Mouse (Mus musculus) liver, postnatal 0 days (tissue): ENCODE measurements at regions not wholly inside any gene's neighbourhood (a gene's known extent, or its start where the extent isn't known, plus 50 kb on each side); places are given as distances from the start of the nearest gene placed in this dataset.

ENCODE experiments used
- ATAC-seq: fragments of 200-750 bp; cut with Nextera tagmentation; 2 replicates; pipeline ENCODE4 v1.8.0; 2017; ENCODE audit warnings: mild to moderate bottlenecking, moderate library complexity
- DNase-seq: peaks from one replicate; pipeline ENCODE4 v3.0.0-alpha.2; 2016
- H3K27ac ChIP-seq: fragments of 300-500 bp; sonication (generic); 2 replicates; pipeline ENCODE4 v1.5.1; 2014; ENCODE audit warnings: antibody characterized with exemption, moderate library complexity, mild to moderate bottlenecking, low read depth
- H3K27me3 ChIP-seq: fragments of 300-500 bp; sonication (generic); 2 replicates; pipeline ENCODE4 v1.6.1; 2014; ENCODE audit warnings: low read length, control low read depth, mixed read lengths; ENCODE audit not compliant: insufficient read depth
- H3K36me3 ChIP-seq: fragments of 300-500 bp; sonication (generic); replicated peaks from 2 replicates; pipeline ENCODE4 v1.6.1; 2014; ENCODE audit warnings: mild to moderate bottlenecking, control low read depth, low read length, moderate library complexity, mixed read lengths; ENCODE audit not compliant: insufficient read depth
- H3K4me1 ChIP-seq: fragments of 300-500 bp; sonication (generic); 2 replicates; pipeline ENCODE4 v1.6.1; 2014; ENCODE audit warnings: antibody characterized with exemption, mild to moderate bottlenecking, control low read depth; ENCODE audit not compliant: insufficient read depth
- H3K4me2 ChIP-seq: fragments of 300-500 bp; sonication (generic); 2 replicates; pipeline ENCODE4 v1.6.1; 2014; ENCODE audit warnings: low read depth, mild to moderate bottlenecking, low read length, moderate library complexity, mixed read lengths
- H3K4me3 ChIP-seq: fragments of 300-500 bp; sonication (generic); 2 replicates; pipeline ENCODE4 v1.5.1; 2014; ENCODE audit warnings: low read depth, low read length
- H3K9ac ChIP-seq: fragments of 300-500 bp; sonication (generic); replicated peaks from 2 replicates; pipeline ENCODE4 v1.6.1; 2014; ENCODE audit warnings: mild to moderate bottlenecking, moderate library complexity
- H3K9me3 ChIP-seq: fragments of 300-500 bp; sonication (generic); 2 replicates; pipeline ENCODE4 v1.6.1; 2016; ENCODE audit warnings: mild to moderate bottlenecking, control low read depth, low read length, mixed read lengths
- CTCF ChIP-seq: sonication (generic); IDR thresholded peaks from 2 replicates; pipeline ENCODE4 v1.5.1; 2016; ENCODE audit warnings: antibody characterized with exemption, low read depth
- EP300 ChIP-seq: IDR thresholded peaks from 2 replicates; pipeline ENCODE4 v1.6.1; 2016; ENCODE audit warnings: antibody characterized with exemption, low read depth, mild to moderate bottlenecking
- WGBS: fragments of 180-500 bp; shearing (Covaris S2); extraction: QIAGEN DNeasy Blood & Tissue Kit; methylation state at CpG from one replicate; pipeline ENCODE4 v1.1.7; 2014; ENCODE audit not compliant: insufficient replicate concordance; 5-methylcytosine and 5-hydroxymethylcytosine counted together

DNA sequence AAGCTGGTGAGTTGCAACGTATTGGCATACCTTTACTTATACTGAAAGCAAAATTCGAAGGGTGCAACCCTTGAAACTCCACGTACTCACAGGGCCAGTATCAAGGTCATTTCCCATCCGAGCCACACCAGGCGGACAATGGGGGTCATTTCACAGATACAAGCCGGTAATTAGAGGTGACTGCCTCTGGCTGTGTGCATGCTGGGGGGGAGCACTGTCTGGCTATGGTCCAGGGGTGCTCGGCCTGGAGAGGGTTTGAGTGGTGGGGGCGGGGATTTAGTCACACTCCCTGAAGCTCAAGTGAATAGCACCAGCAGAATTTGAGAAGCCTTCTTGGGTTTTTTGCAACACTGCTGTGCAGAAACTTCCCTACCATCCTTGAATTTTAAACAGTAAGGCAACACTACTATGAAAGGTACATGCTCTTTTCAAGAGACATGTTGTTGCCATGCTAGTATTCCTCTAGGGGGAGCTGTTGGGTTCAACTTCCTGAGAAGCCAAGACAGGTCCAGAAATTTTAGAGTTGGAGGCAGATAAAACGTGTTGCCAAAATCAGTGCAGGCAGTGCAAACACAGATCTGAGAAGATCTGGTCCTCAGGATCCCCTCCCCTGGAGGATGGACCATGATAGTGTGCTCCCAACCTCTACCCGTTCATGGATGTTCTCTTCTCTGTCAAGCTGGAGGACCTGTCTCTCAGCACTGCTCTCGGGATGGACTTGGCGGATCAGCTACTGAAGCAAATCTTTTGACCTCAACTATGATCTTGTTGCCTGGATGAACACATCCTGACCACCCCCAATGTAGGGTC, 204.7 kb downstream of the 1700129C05Rik start:
- no peak for ATAC-seq
- no peak overlapping the region for H3K4me2 ChIP-seq
- no peaks in the 10 kb centered on the region for H3K36me3 ChIP-seq
- WGBS = 70% methylated on average over 12 of the region's 12 CpGs
- no peak for TF ChIP-seq EP300
- peak; percentile 33; the same call in 1 of the 2 replicates for TF ChIP-seq CTCF
- H3K9ac ChIP-seq = no peak overlapping the region
- H3K9me3 ChIP-seq = no peaks in the 10 kb centered on the region
- H3K4me3 ChIP-seq = no peak overlapping the region
- no peak overlapping the region for H3K27ac ChIP-seq
- DNase-seq = no peak
- H3K27me3 ChIP-seq = no peaks in the 10 kb centered on the region
- H3K4me1 ChIP-seq = no peaks in the 10 kb centered on the region

DNA sequence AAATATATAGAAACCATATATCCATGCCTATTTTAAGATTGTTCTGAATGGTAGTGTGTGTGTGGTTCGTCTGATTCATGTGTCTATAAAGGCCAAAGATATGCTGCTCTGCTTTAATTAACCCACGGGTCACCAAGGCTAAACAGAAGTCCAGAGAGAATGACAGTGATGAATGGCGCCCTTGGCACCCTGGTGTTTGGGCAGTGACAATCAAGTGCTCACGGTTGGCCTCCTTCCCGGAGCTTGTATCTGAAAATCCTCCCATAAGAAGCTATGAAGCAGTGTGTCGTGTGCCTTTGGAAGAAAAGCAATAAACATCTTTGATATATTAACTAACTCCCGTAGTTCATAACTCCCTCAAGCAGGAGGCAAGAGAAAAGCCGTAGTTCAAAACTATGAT, 205.4 kb downstream of the 1700129C05Rik start:
- ATAC-seq (no peak), DNase-seq (no peak)
- no peak overlapping the region for H3K4me2 ChIP-seq
- H3K9me3 ChIP-seq = no peaks in the 10 kb centered on the region
- H3K27me3 ChIP-seq = no peaks in the 10 kb centered on the region
- TF ChIP-seq EP300 = no peak
- no peak for TF ChIP-seq CTCF
- no peaks in the 10 kb centered on the region for H3K36me3 ChIP-seq
- no peak overlapping the region for H3K27ac ChIP-seq
- H3K4me1 ChIP-seq = no peaks in the 10 kb centered on the region
- WGBS = 64% methylated on average over 8 of the region's 8 CpGs
- no peak overlapping the region for H3K4me3 ChIP-seq
- H3K9ac ChIP-seq = no peak overlapping the region

DNA sequence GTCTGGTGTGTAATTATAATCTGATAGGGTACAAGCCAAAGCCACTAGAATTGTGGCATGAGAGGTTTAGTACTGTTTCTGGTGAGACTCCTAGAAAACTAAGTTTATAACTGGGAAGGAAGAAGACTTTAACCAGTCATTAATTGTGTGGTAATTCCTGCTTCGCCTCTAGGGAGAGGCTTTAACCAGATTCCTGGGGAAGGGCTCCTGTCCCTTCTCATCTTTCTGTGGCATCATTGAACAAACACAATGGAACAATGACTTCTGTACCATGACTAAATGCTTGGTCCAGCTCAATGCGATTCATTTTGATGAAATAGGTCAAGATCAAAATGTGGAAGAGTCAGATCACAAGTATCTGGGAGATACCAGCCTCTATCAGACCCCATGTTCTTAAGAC, 206.6 kb downstream of the 1700129C05Rik start:
- Histone ChIP-seq H3K9ac (no peak overlapping the region), H3K4me2 (no peak overlapping the region), H3K36me3 (no peaks in the 10 kb centered on the region), H3K27ac (no peak overlapping the region), H3K9me3 (no peaks in the 10 kb centered on the region), H3K4me1 (no peaks in the 10 kb centered on the region), H3K4me3 (no peak overlapping the region), H3K27me3 (no peaks in the 10 kb centered on the region)
- ATAC-seq (no peak), DNase-seq (no peak)
- WGBS = 63% methylated on average over 2 of the region's 2 CpGs
- no peak for TF ChIP-seq EP300
- no peak for TF ChIP-seq CTCF

DNA sequence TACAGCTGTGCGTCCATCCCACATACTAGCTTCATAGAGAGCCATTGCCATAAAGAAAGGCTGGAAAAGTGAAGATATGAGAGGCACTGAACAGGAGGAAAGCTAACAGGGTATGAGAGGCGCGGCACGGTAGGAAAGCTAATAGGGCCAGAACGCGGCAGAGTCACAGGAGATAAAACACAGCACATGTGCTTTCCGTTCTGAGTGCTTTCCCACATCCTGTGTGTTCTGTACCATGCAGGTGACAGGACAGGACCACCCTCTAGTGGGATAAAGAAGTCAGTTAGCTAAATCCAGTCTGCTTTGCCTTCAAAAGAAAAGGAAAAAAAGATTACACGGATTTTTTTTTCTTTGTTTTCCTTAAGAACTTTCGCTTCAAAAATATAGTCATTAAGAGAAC, 224.8 kb downstream of the 1700129C05Rik start:
- no peaks in the 10 kb centered on the region for H3K4me1 ChIP-seq
- H3K27me3 ChIP-seq = no peaks in the 10 kb centered on the region
- H3K4me3 ChIP-seq = no peak overlapping the region
- no peak overlapping the region for H3K9ac ChIP-seq
- ATAC-seq (no peak), DNase-seq (no peak)
- TF ChIP-seq EP300 (no peak), CTCF (no peak)
- H3K36me3 ChIP-seq = no peaks in the 10 kb centered on the region
- H3K4me2 ChIP-seq = no peak overlapping the region
- no peak overlapping the region for H3K27ac ChIP-seq
- 47% methylated on average over 9 of the region's 9 CpGs for WGBS
- H3K9me3 ChIP-seq = no peaks in the 10 kb centered on the region

DNA sequence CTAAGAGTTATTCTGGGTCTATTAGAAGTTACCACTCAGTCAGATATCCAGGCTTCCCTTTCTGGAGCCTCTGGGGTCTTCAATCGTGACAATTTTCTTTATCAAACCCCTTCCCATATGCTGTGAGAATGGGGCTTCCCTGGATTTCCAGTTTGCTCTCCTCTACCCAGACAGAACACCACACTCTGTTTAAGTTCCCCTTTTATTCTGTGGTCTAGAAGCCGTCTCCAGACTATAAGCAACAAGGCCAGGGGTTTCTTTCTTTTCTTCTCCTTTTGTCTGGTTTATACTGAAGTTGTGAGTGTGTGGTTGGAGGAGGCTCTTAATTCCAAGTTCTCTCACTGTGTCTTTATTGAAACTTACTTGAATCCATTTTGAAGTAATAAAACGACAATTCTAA, 225.5 kb downstream of the 1700129C05Rik start:
- Histone ChIP-seq H3K36me3 (no peaks in the 10 kb centered on the region), H3K27me3 (no peaks in the 10 kb centered on the region), H3K4me1 (no peaks in the 10 kb centered on the region), H3K9ac (no peak overlapping the region), H3K4me3 (no peak overlapping the region), H3K9me3 (no peaks in the 10 kb centered on the region), H3K27ac (no peak overlapping the region), H3K4me2 (no peak overlapping the region)
- DNase-seq = no peak
- no peak for TF ChIP-seq EP300
- TF ChIP-seq CTCF = no peak
- 43% methylated on average over 3 of the region's 3 CpGs for WGBS
- ATAC-seq = no peak

DNA sequence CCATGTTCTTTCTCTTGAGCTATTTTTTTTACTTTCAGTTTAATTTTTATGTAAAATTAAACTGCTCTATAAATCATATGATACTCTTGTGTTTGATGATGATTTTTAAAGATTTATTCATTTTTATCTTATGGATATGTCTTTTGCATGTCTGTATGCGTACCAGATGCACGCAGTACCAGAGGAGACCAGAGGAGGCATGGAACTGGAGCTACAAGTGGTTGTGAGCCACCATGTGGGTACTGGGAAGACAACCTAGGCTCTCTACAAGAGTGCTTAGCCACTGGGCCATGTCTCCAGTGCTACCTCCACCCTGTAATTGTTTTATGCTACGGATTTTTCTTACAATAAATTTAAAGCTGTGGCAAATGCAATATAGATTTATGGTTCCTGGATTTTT, 227.8 kb downstream of the 1700129C05Rik start:
- H3K9me3 ChIP-seq = peaks cover 3% of the 10 kb centered on the region; the same call in 1 of the 2 replicates
- TF ChIP-seq EP300 (no peak), CTCF (no peak)
- no peak overlapping the region for H3K4me2 ChIP-seq
- ATAC-seq = no peak
- no peaks in the 10 kb centered on the region for H3K4me1 ChIP-seq
- no peaks in the 10 kb centered on the region for H3K27me3 ChIP-seq
- H3K36me3 ChIP-seq = no peaks in the 10 kb centered on the region
- WGBS = 85% methylated on average over 3 of the region's 3 CpGs
- H3K27ac ChIP-seq = no peak overlapping the region
- no peak for DNase-seq
- H3K4me3 ChIP-seq = no peak overlapping the region
- no peak overlapping the region for H3K9ac ChIP-seq

DNA sequence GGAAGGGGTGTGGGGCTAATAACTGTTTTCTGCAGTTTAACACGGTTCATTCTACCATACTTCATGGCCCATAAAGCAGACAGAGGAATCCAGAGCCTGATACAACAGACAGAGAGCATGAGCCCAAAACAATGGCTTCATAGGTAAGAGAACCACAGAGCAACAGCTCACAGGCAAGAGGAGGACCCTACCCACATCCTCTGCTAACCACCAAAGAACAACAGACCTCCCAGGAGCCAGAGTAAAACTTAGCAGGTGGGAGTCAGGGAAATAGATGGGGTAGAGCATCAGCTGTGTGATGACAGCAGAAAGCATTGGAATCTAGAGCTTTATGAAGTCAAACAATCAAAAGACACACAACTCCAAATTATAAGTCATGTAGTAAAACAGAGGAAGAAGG, 231.8 kb downstream of the 1700129C05Rik start:
- Histone ChIP-seq H3K36me3 (no peaks in the 10 kb centered on the region), H3K9me3 (peaks cover 3% of the 10 kb centered on the region; the same call in 1 of the 2 replicates), H3K4me2 (no peak overlapping the region), H3K9ac (no peak overlapping the region), H3K4me3 (no peak overlapping the region), H3K27me3 (no peaks in the 10 kb centered on the region), H3K27ac (no peak overlapping the region), H3K4me1 (no peaks in the 10 kb centered on the region)
- DNase-seq = no peak
- no peak for ATAC-seq
- TF ChIP-seq EP300 (no peak), CTCF (no peak)
- WGBS = 90% methylated on average over 1 of the region's 1 CpGs
